Mouse (Mus musculus) brain, embryonic 18.5 days (tissue): Measurements from ENCODE around the gene Rnf223.
A peak's percentile ranks its signal among the peaks of the same experiment; 100 is the strongest.

Experiments used
- DNase-seq: peaks from one replicate; pipeline ENCODE4 v3.0.0-alpha.2; 2012; ENCODE audit warnings: low read depth, low spot score

Rnf223 gene

GRCm38 (mm10) chr4:156130436-156130835 lies at the start of gene Rnf223:
Rnf223 (plus strand) TSS chr4:156130513.
- no peak for DNase-seq

GRCm38 (mm10) chr4:156082621-156083234 lies 47.6 kb upstream of the Rnf223 start:
- no peak for DNase-seq

GRCm38 (mm10) chr4:156083348-156083747 lies 47.0 kb upstream of the Rnf223 start:
- DNase-seq = no peak

GRCm38 (mm10) chr4:156084096-156084879 lies 46.0 kb upstream of the Rnf223 start:
- no peak for DNase-seq

GRCm38 (mm10) chr4:156085256-156085655 lies 45.1 kb upstream of the Rnf223 start:
- no peak for DNase-seq

- no peak for DNase-seq
Measured at GRCm38 (mm10) chr4:156087398-156088087, 42.8 kb upstream of the Rnf223 start.

- no peak for DNase-seq
Measured at GRCm38 (mm10) chr4:156091236-156091635, 39.1 kb upstream of the Rnf223 start.

GRCm38 (mm10) chr4:156092765-156093164 lies 37.5 kb upstream of the Rnf223 start:
- no peak for DNase-seq

- no peak for DNase-seq
Measured at GRCm38 (mm10) chr4:156093758-156094157, 36.6 kb upstream of the Rnf223 start.

- no peak for DNase-seq
Measured at GRCm38 (mm10) chr4:156096191-156096590, 34.1 kb upstream of the Rnf223 start.

GRCm38 (mm10) chr4:156097770-156098366 lies 32.4 kb upstream of the Rnf223 start:
- DNase-seq = no peak

GRCm38 (mm10) chr4:156099427-156099826 lies 30.9 kb upstream of the Rnf223 start:
- no peak for DNase-seq

GRCm38 (mm10) chr4:156100501-156100900 lies 29.8 kb upstream of the Rnf223 start:
- DNase-seq = no peak

GRCm38 (mm10) chr4:156101481-156101903 lies 28.8 kb upstream of the Rnf223 start:
- DNase-seq = no peak

GRCm38 (mm10) chr4:156103342-156103741 lies 27.0 kb upstream of the Rnf223 start:
- no peak for DNase-seq

GRCm38 (mm10) chr4:156108606-156109546 lies 21.4 kb upstream of the Rnf223 start:
- DNase-seq = peak; percentile 14

GRCm38 (mm10) chr4:156109570-156110331 lies 20.6 kb upstream of the Rnf223 start, which contains the start of gene 9430015G10Rik:
9430015G10Rik (plus strand) TSS chr4:156109982.
- DNase-seq = peak; percentile 99

GRCm38 (mm10) chr4:156124077-156124476 lies 6.2 kb upstream of the Rnf223 start:
- DNase-seq = no peak

GRCm38 (mm10) chr4:156125393-156125792 lies 4.9 kb upstream of the Rnf223 start:
- DNase-seq = no peak

- DNase-seq = no peak
Measured at GRCm38 (mm10) chr4:156126841-156127240, 3.5 kb upstream of the Rnf223 start.
